Mouse (Mus musculus) brain, embryonic 14.5 days (tissue): Measurements from ENCODE around the gene Arid5a. TPM values are rescaled to one million over a fixed set of nuclear protein-coding genes. Genes with fewer than 3 reads are reported as not detected.

ENCODE experiments used
- DNase-seq: peaks from one replicate; pipeline ENCODE4 v3.0.0-alpha.2; 2011; ENCODE audit warnings: low read depth
- CTCF ChIP-seq: fragments of 200-500 bp; IDR thresholded peaks from 2 replicates; pipeline ENCODE4 v1.5.1; 2012; ENCODE audit warnings: inconsistent platforms, mild to moderate bottlenecking, moderate library complexity, borderline replicate concordance; ENCODE audit not compliant: insufficient read depth, insufficient read length; ENCODE audit errors: extremely low read depth
- POLR2A ChIP-seq: fragments of 200-500 bp; IDR thresholded peaks from 2 replicates; pipeline ENCODE4 v1.6.1; 2012; ENCODE audit warnings: mild to moderate bottlenecking, inconsistent platforms, borderline replicate concordance; ENCODE audit not compliant: poor library complexity, insufficient read depth, insufficient read length, severe bottlenecking; ENCODE audit errors: extremely low read depth
- polyA plus RNA-seq: library from polyadenylated mRNA; depleted of rRNA; stranded (reverse); fragments of >200 nt; gene quantifications from 2 replicates; pipeline ENCODE4 v1.2.3, GENCODE M21; 2012

Gene Arid5a
- polyA plus RNA-seq, 1 experiment = 2.8 TPM

DNA sequence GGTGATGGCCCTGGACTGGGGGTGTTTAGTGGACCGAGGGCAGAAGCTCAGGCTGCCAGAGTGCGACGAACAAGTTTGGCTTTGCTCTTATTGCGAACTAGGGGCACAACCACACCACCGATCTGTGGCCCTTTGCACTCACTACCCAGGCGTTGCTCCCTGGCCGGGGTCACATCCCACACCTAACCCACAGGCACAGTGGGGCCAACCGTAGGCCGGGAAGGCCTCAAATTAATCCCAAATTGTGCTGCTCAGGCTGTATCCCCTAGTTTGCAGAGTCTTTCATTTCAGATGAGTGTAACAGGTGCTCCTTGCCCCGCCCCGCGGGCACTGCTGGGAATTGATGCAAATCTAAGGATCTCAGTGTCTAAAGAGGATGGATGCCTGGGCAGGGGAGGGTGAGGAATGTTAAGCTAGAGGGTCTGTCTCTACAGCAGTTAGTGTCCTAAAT, 943 bp downstream of the Arid5a start:
- TF ChIP-seq CTCF = no peak
- TF ChIP-seq POLR2A = no peak
- DNase-seq = no peak

DNA sequence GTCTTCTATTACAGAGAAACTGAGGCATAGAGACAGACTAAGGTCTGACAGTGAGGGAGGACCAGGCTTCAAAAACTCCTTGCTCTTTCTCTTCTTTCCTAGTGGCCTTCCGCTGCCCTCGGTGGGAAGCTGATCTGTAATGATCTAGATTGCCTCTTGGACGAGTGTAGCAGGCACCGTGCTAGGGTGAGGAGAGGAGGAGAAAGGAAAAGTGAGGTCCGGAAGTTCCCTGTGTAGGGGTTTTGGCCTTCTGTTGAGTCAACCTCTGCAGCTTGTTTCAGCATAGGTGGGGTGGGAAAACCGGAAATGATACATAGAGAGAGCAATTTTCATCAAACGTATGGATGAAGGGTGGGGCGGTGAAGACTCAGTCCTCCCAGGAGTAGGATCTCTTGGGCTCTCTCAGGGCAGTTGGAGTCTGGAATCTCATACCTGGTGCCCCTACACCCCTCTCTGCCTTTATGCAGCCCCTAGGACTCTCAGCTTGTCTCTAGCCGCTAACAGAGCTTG, 1.5 kb downstream of the Arid5a start:
- no peak for DNase-seq
- TF ChIP-seq CTCF (no peak), POLR2A (no peak)

DNA sequence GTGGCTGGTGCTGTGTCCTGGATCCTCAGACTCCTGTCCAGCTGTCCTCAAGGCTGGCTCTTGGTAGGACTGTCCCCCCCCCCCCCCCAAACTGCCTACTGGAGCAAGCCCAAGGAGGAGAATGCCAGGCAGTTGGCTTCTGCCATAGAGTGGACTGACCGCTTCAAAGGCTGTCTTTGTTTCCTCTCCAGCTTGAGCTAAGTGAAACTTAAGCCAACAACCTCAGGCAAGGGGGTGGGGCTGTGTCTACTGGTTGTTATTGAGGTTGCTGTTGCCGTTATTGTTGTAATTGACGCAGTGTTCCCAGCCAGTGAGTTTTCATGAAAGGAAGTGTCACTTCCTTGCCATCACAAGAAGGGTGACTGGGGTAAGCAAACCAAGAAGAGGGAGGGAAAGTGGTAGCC, 2.0 kb downstream of the Arid5a start:
- DNase-seq = peak; percentile 82
- TF ChIP-seq CTCF = no peak
- no peak for TF ChIP-seq POLR2A

DNA sequence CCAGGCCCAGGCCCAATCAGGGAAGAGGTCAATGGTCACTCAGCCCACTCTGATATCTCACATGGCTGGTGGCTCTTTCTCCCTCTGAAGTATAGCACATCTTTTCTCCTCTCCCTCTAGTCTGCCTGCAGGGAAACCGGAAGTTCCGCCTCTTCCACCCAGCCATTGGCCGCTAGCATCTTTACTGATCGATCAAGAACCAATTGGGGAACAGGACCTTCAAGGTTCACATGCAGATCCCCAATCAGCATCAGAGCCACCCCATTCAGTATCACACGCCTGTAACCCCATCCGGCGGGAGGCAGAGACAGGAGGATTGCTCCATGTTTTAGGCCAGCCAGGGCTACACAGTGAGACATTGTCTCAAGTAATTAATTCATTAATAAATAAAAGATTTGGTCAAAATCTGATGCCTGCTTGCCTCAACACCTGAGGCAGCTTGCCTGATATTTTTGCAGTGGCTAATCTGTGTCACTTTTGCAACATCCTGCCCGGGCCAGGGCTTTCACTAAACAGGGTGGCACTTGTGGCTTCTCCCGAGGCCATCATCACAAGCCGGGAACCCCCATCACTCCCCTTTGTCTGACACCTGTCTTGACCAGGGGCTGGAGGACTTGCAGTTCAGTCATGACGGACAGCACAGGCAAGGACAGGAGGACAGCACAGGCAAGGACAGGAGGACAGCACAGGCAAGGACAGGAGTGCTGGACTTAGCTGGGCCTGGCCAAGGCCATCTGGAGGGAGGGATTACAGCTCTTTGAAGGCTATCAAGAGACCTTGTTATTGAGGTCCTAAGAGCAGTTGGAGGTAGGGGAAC, 7.6 kb downstream of the Arid5a start:
- no peak for DNase-seq
- TF ChIP-seq CTCF (no peak), POLR2A (no peak)

DNA sequence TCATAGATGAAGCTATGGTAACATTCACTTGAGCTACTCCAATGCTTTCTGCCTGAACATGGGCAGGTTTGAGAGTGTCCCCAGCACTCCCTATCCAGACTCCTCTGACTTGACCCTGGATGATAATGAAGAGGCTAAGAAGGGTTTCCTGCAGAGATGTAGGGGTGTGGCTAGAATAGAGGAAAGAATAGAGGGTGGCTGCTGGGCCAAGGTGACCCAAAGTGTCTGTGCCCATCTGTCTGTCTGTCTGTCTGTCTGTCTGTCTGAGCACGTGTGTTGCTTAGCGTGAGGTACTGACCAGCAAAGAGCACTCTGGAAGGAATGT, 8.2 kb downstream of the Arid5a start:
- DNase-seq = no peak
- TF ChIP-seq CTCF (no peak), POLR2A (no peak)

DNA sequence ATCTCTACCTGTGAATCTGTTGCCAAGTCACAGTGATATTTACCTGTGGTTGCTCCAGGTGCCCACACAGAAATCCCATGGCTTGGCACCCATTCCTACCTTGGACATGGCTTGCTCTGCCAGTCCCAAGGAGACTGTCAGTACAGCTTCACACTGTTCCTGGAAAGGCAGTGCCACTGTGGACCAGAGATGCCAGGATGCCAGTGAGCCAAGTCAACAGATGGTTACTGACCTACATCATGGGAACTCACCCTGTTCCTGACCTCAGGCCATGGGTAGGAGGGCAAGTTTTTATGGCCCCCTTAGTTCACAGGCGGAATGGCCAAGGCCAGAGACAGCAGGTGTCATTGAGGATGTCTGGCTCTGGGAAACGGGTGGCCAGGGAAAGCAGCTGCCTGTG, 13.6 kb downstream of the Arid5a start:
- DNase-seq = no peak
- TF ChIP-seq CTCF (no peak), POLR2A (no peak)

DNA sequence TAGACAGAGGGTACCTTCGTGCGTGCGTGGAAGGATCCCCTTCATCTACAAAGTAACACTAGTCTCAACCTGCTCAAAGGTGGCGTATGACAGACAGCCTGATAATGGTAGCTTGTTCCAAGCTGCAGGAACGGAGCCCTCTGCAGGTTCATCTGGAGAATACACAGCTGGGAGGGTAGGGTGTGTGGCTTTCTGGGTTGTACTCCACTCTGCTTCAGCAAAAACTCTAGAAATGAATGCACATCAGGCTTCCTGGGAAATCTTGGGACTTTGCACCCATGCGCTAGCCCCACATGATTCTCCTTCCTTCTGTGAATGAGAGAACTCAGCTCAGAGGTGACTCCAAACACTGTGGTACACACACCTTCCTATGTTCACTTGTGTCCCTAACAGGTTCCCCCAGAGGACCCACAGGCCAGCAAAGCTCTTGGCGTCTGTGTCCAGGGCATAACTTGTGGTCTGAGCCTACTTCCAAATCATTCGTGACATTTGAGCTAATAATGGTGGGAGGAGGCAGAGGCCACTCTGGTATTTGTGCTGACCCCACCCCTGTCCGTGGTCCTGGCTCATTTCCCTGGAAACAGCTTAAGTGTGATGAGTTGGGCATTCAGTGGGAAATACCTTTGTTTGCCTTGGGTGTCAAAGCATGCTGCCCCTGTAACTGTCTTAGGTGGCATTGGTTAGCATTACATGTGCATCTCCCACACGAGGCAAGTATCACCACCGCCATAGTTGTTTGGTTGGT, 14.5 kb downstream of the Arid5a start:
- no peak for DNase-seq
- TF ChIP-seq CTCF (peak; percentile 24; the same call in 1 of the 2 replicates), POLR2A (no peak)

DNA sequence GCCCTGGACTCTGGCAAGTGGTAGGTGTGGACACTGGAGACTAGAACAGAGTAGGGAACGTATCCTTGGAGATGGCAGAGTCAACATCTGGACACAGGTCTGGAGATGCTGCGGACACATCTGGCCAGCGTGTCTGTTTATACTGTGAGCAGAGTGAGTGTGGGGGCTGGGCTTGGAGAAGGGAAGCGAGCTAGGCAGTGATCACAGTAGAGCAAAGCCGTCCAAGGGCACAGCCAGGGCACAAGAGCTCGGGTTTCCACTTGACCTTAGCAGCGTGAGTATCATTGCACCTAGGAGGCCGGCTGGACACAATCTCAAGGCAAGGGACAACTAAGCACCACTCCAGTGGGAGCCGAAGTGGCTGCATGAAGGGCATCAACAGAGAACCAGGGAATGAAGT, 15.5 kb downstream of the Arid5a start:
- no peak for DNase-seq
- TF ChIP-seq CTCF = no peak
- TF ChIP-seq POLR2A = no peak

DNA sequence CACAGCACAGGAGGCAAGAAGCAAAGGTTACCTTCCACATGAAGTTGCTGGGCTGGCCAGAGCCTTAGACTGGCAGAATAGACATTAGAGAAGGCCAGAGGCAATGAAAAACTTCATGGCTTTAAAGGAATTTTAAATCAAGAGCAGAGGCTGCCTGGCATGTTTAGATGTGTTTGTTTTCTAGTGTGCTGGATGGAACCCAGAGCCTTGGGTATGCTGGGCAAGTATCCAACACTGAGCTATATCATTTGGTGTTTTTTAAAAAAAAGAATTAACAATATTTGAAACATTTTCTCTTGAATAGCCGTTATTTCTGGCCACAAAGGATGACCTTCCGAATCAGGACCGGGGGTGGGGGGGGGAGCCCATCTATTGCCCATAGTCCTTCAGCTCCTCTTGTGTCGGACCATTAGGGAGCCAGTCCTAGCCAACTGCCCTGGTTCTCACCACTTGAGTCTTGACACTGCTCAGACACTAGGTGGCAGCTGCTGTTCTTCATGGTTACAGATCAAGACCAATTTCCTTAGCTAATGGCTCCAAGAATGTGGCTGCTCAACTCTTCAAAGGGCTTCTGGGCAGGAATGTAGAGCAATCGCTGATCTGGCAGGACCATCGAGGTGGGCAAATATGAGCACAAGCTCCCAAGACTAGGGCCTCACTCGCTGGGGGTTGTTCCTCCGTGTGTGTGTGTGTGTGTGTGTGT, 16.4 kb downstream of the Arid5a start:
- TF ChIP-seq POLR2A (no peak), CTCF (peak; percentile 59; the same call in 1 of the 2 replicates)
- DNase-seq = peak; percentile 82

DNA sequence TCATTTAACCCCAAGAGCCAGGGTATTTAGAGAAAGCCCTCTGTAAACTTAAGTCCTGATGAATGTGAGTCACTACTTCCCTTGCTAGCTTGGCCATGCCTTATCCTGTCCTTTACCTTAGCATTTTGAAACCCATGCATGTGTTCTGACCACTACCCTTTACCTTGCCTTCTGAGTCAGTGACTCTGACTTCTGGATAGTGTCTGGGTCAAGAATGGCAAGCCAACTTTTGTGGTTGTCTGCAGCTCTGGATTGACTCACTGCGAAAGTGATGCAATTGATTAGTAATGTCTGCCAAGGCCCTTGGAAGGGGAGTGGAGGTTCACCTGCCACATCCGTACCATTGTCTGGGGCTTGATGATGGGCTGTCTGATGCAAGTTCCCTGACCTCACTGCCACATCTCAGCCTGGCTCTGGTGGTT, 18.4 kb downstream of the Arid5a start:
- no peak for DNase-seq
- TF ChIP-seq CTCF (no peak), POLR2A (no peak)

DNA sequence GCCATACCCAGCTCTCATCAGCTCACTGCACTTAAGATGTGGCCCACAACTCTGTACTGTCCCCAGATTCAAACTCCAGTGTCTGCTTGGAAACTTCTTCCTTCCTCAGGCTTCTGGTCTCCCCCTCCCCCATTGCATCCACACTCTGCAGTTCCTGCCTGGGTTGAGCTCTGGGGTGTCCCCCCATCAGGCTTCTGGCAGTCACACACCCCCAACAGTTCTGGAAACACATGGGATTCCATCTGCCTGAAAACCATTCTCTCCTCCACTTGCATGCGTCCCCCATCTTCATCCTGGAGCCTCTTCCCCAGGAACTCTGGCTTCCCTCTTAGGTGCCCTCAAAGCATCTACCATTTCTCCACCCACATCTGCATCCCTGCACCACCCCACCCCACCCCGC, 19.3 kb downstream of the Arid5a start:
- no peak for DNase-seq
- no peak for TF ChIP-seq CTCF
- no peak for TF ChIP-seq POLR2A
